ENCODE assay signal across 8 mouse cellular contexts in genomic region chr7:16905491-16906021, GRCm38 (mm10). TPM values are rescaled to one million over a fixed set of nuclear protein-coding genes. Genes with fewer than 3 reads are reported as not detected.
A peak's percentile ranks its signal among the peaks of the same experiment; 100 is the strongest.
DNase-seq lines count a peak whose midpoint lies in the region; ATAC-seq and TF ChIP-seq lines count a peak whose summit lies in the region.
"Had no signal": no experiment of that assay in that cellular context is flagged by ENCODE, and none has a peak within 500 bp of the region (broad histone marks: within the 10 kb centered on the region; RNA-seq: fewer than 3 reads in every experiment).

No protein-coding gene starts in this region.

- no peak for DNase-seq in lung, adult 2 months
- no peak for DNase-seq in embryonic facial prominence, embryonic 10.5 days (ENCODE audit: low spot score)
- DNase-seq in MN1 (ENCODE audit: low spot score) = no peak
- no peak for DNase-seq in left cerebral cortex, adult 8-10 months (ENCODE audit: low spot score in 2 of 2)

- TF ChIP-seq POLR2A in lung, adult 2 months (IDR thresholded peaks at IDR 0.05; ENCODE audit: borderline replicate concordance, extremely low read depth, low read depth, low read length) = no peak
- TF ChIP-seq POLR2A in myocyte (IDR thresholded peaks at IDR 0.05; ENCODE audit: insufficient read length, low read depth) = no peak

- TF ChIP-seq CTCF in lung, adult 2 months (IDR thresholded peaks at IDR 0.05; ENCODE audit: insufficient read depth, low read length) = no peak

- peak; percentile 58 for ATAC-seq in lung, embryonic 16.5 days (ENCODE audit: low read depth)
- no peak; the same call in 1 of the 2 replicates for ATAC-seq in intestine, embryonic 16.5 days
- ATAC-seq: forebrain, embryonic 16.5 days had no signal

- H3K36me3 ChIP-seq in lung, embryonic 16.5 days (ENCODE audit: control insufficient read depth, insufficient read depth, low read length) = no peaks in the 10 kb centered on the region
- no peaks in the 10 kb centered on the region for H3K36me3 ChIP-seq in embryonic facial prominence, embryonic 10.5 days (replicated peaks)
- H3K36me3 ChIP-seq in intestine, embryonic 16.5 days (ENCODE audit: control insufficient read depth, insufficient read depth, low read length) = no peaks in the 10 kb centered on the region
- no peaks in the 10 kb centered on the region for H3K36me3 ChIP-seq in myocyte (ENCODE audit: control insufficient read depth, insufficient read depth)

- H3K27ac ChIP-seq in lung, embryonic 16.5 days (ENCODE audit: low read length) = 0 out of 2 replicates have a peak overlapping the region, but pooled peaks have one; percentile 1
- 0 out of 2 replicates have a peak overlapping the region, but pooled peaks have one; percentile 11 for H3K27ac ChIP-seq in embryonic facial prominence, embryonic 10.5 days (replicated peaks)
- 0 out of 2 replicates have a peak overlapping the region, but pooled peaks have one; percentile 19 for H3K27ac ChIP-seq in intestine, embryonic 16.5 days (ENCODE audit: low read length)

- H3K4me2 ChIP-seq in lung, embryonic 16.5 days (ENCODE audit: low read depth, low read length) = no peak overlapping the region
- no peak overlapping the region for H3K4me2 ChIP-seq in intestine, embryonic 16.5 days (ENCODE audit: low read depth, low read length)
- H3K4me2 ChIP-seq in myocyte (ENCODE audit: low read depth) = peak overlapping the region; percentile 31

- H3K4me1 ChIP-seq in lung, embryonic 16.5 days (replicated peaks; ENCODE audit: control insufficient read depth, insufficient read depth, low read length) = peaks cover 18% of the 10 kb centered on the region
- peaks cover 9% of the 10 kb centered on the region; the same call in 1 of the 2 replicates for H3K4me1 ChIP-seq in lung, adult 2 months (ENCODE audit: control insufficient read depth, insufficient read depth, low read length)
- H3K4me1 ChIP-seq in embryonic facial prominence, embryonic 10.5 days = peaks cover 63% of the 10 kb centered on the region
- H3K4me1 ChIP-seq in intestine, embryonic 16.5 days (ENCODE audit: control insufficient read depth, insufficient read depth, low read length) = peaks cover 40% of the 10 kb centered on the region

- 41% methylated on average over 9 of the region's 9 CpGs for WGBS in lung, embryonic 16.5 days
- 62% methylated on average over 9 of the region's 9 CpGs for WGBS in lung, adult 2 months
- WGBS in embryonic facial prominence, embryonic 10.5 days = 51% methylated on average over 9 of the region's 9 CpGs
- WGBS in intestine, embryonic 16.5 days = 42% methylated on average over 9 of the region's 9 CpGs

- H3K4me3 ChIP-seq in lung, embryonic 16.5 days (ENCODE audit: low read length) = no peak overlapping the region
- no peak overlapping the region for H3K4me3 ChIP-seq in lung, adult 2 months (replicated peaks; ENCODE audit: extremely low read depth, low read depth, low read length)
- H3K4me3 ChIP-seq in embryonic facial prominence, embryonic 10.5 days = no peak overlapping the region
- H3K4me3 ChIP-seq in intestine, embryonic 16.5 days (ENCODE audit: low read length) = no peak overlapping the region
- H3K4me3 ChIP-seq in myocyte = no peak overlapping the region

- 0 out of 2 replicates have a peak, but pooled peaks cover 3% of the 10 kb centered on the region for H3K27me3 ChIP-seq in lung, embryonic 16.5 days (ENCODE audit: control insufficient read depth, insufficient read depth, low read depth, low read length)
- peaks cover 29% of the 10 kb centered on the region for H3K27me3 ChIP-seq in embryonic facial prominence, embryonic 10.5 days (replicated peaks; ENCODE audit: low read depth, poor library complexity, severe bottlenecking)
- H3K27me3 ChIP-seq in intestine, embryonic 16.5 days (replicated peaks; ENCODE audit: control insufficient read depth, insufficient read depth, low read length) = 0 out of 2 replicates have a peak, but pooled peaks cover 2% of the 10 kb centered on the region
- no peaks in the 10 kb centered on the region for H3K27me3 ChIP-seq in myocyte (ENCODE audit: control insufficient read depth, insufficient read depth, insufficient read length)

- H3ac ChIP-seq in myocyte (ENCODE audit: control insufficient read depth, insufficient read length) = no peak overlapping the region

- no peak overlapping the region for H3K9ac ChIP-seq in lung, embryonic 16.5 days (ENCODE audit: low read length)
- no peak overlapping the region for H3K9ac ChIP-seq in intestine, embryonic 16.5 days (ENCODE audit: low read depth, low read length)

- H3K79me2 ChIP-seq in myocyte (ENCODE audit: control insufficient read depth, insufficient read depth) = peaks cover 9% of the 10 kb centered on the region

- no peaks in the 10 kb centered on the region for H3K9me3 ChIP-seq in lung, embryonic 16.5 days (ENCODE audit: control insufficient read depth, low read length)
- H3K9me3 ChIP-seq in embryonic facial prominence, embryonic 10.5 days = no peaks in the 10 kb centered on the region
- H3K9me3 ChIP-seq in intestine, embryonic 16.5 days (ENCODE audit: control insufficient read depth, low read length) = no peaks in the 10 kb centered on the region

TF ChIP-seq in myocyte, 11 proteins besides CTCF, POLR2A, EP300 and RAD21:
- TF ChIP-seq REST (IDR thresholded peaks at IDR 0.05; ENCODE audit: insufficient read depth, insufficient read length) = no peak
- no peak for TF ChIP-seq MAX (IDR thresholded peaks at IDR 0.05; ENCODE audit: low read depth)
- TF ChIP-seq TCF12 (IDR thresholded peaks at IDR 0.05; ENCODE audit: insufficient read depth, poor library complexity, severe bottlenecking) = no peak
- no peak for TF ChIP-seq POLR2AphosphoS2 (IDR thresholded peaks at IDR 0.05; ENCODE audit: insufficient read length, low read depth)
- TF ChIP-seq E2F4 (IDR thresholded peaks at IDR 0.05; ENCODE audit: insufficient read depth) = no peak
- TF ChIP-seq MYOD1 (IDR thresholded peaks at IDR 0.05; ENCODE audit: control insufficient read depth in 1 of 3, insufficient read length in 2 of 3, low read depth in 2 of 3) = peak in 2 of 3 experiments; percentile 55 to 66
- no peak for TF ChIP-seq CEBPB (IDR thresholded peaks at IDR 0.05; ENCODE audit: insufficient read depth, poor library complexity, severe bottlenecking)
- TF ChIP-seq SRF (IDR thresholded peaks at IDR 0.05; ENCODE audit: control insufficient read depth, insufficient read length, low read depth) = no peak
- TF ChIP-seq USF1 (IDR thresholded peaks at IDR 0.05; ENCODE audit: low read depth) = no peak
- peak in 2 of 3 experiments; percentile 18 to 67 for TF ChIP-seq MYOG (IDR thresholded peaks at IDR 0.05; ENCODE audit: control insufficient read depth in 1 of 3, insufficient read depth in 1 of 3, insufficient read length in 2 of 3, low read depth in 2 of 3)
- no peak for TF ChIP-seq TCF3 (IDR thresholded peaks at IDR 0.05; ENCODE audit: insufficient read length, low read depth)

RNA-seq across cellular contexts. Expression of gene Ptgir, which starts 0.7 kb away (rescaled TPM):
- 2.6 and 2.8 TPM in 2 replicates for polyA plus RNA-seq in lung, embryonic 16.5 days (2015; fragmentation: Nextera tagmentation; extraction: Ambion mirVana)
- 9.8 and 10.4 TPM in 2 replicates for polyA plus RNA-seq in lung, adult 2 months (2012; rRNA removed)
- polyA plus RNA-seq in embryonic facial prominence, embryonic 10.5 days (2016; fragmentation: Nextera tagmentation; extraction: Ambion mirVana) = 0.52 and 0.64 TPM in 2 replicates
- polyA plus RNA-seq in intestine, embryonic 16.5 days (2015; fragmentation: Nextera tagmentation; extraction: Ambion mirVana) = 2.5 and 3.2 TPM in 2 replicates
- polyA plus RNA-seq in myocyte (2012; fragmentation: generic; extraction: Trizol) = 2.6 TPM
- under 1 TPM in 3 of 4 experiments, not detected in 1; 0.11 to 0.16 (median 0.13) TPM for total RNA-seq in left cerebral cortex, adult 8-10 months (2022)

RNA-seq across cellular contexts. Expression of gene Gng8, which starts 14.0 kb away (rescaled TPM):
- polyA plus RNA-seq in lung, embryonic 16.5 days (2015; fragmentation: Nextera tagmentation; extraction: Ambion mirVana) = 12.9 and 13.0 TPM in 2 replicates
- polyA plus RNA-seq in lung, adult 2 months (2012; rRNA removed) = 12.5 and 27.7 TPM in 2 replicates
- 14.7 and 20.3 TPM in 2 replicates for polyA plus RNA-seq in embryonic facial prominence, embryonic 10.5 days (2016; fragmentation: Nextera tagmentation; extraction: Ambion mirVana)
- 7.8 and 9.2 TPM in 2 replicates for polyA plus RNA-seq in intestine, embryonic 16.5 days (2015; fragmentation: Nextera tagmentation; extraction: Ambion mirVana)
- 3.8 TPM for polyA plus RNA-seq in myocyte (2012; fragmentation: generic; extraction: Trizol)
- total RNA-seq in left cerebral cortex, adult 8-10 months (2022) = 1 to 10 TPM; 2.1 to 3.5 (median 3.5) TPM

RNA-seq across cellular contexts. Expression of gene Calm3, which starts 18.4 kb away (rescaled TPM):
- polyA plus RNA-seq in lung, embryonic 16.5 days (2015; fragmentation: Nextera tagmentation; extraction: Ambion mirVana) = 116 and 118 TPM in 2 replicates
- polyA plus RNA-seq in lung, adult 2 months (2012; rRNA removed) = 279 and 310 TPM in 2 replicates
- 121 and 126 TPM in 2 replicates for polyA plus RNA-seq in embryonic facial prominence, embryonic 10.5 days (2016; fragmentation: Nextera tagmentation; extraction: Ambion mirVana)
- 163 and 171 TPM in 2 replicates for polyA plus RNA-seq in intestine, embryonic 16.5 days (2015; fragmentation: Nextera tagmentation; extraction: Ambion mirVana)
- polyA plus RNA-seq in myocyte (2012; fragmentation: generic; extraction: Trizol) = 336 TPM
- total RNA-seq in left cerebral cortex, adult 8-10 months (2022) = 1,000 to 10,000 TPM; 1,595 to 1,874 (median 1,737) TPM

RNA-seq across cellular contexts. Expression of gene Dact3, which starts 30.4 kb away (rescaled TPM):
- polyA plus RNA-seq in lung, embryonic 16.5 days (2015; fragmentation: Nextera tagmentation; extraction: Ambion mirVana) = 2.1 and 2.2 TPM in 2 replicates
- polyA plus RNA-seq in lung, adult 2 months (2012; rRNA removed) = 31.7 and 41.1 TPM in 2 replicates
- 5.5 and 6.0 TPM in 2 replicates for polyA plus RNA-seq in embryonic facial prominence, embryonic 10.5 days (2016; fragmentation: Nextera tagmentation; extraction: Ambion mirVana)
- polyA plus RNA-seq in intestine, embryonic 16.5 days (2015; fragmentation: Nextera tagmentation; extraction: Ambion mirVana) = 1.6 and 1.7 TPM in 2 replicates
- 10.0 TPM for polyA plus RNA-seq in myocyte (2012; fragmentation: generic; extraction: Trizol)
- 100 to 1,000 TPM; 163 to 169 (median 166) TPM for total RNA-seq in left cerebral cortex, adult 8-10 months (2022)

RNA-seq across cellular contexts. Expression of gene Pnmal2, which starts 38.9 kb away (rescaled TPM):
- 5.1 and 5.5 TPM in 2 replicates for polyA plus RNA-seq in lung, embryonic 16.5 days (2015; fragmentation: Nextera tagmentation; extraction: Ambion mirVana)
- 2.0 and 3.2 TPM in 2 replicates for polyA plus RNA-seq in lung, adult 2 months (2012; rRNA removed)
- polyA plus RNA-seq in embryonic facial prominence, embryonic 10.5 days (2016; fragmentation: Nextera tagmentation; extraction: Ambion mirVana) = 2.9 and 4.6 TPM in 2 replicates
- polyA plus RNA-seq in intestine, embryonic 16.5 days (2015; fragmentation: Nextera tagmentation; extraction: Ambion mirVana) = 4.9 and 5.4 TPM in 2 replicates
- 44.4 TPM for polyA plus RNA-seq in myocyte (2012; fragmentation: generic; extraction: Trizol)
- total RNA-seq in left cerebral cortex, adult 8-10 months (2022) = 100 to 1,000 TPM; 270 to 304 (median 294) TPM
